Mouse (Mus musculus): ENCODE data around the gene Apool.

- no peak for TF ChIP-seq CTCF (IDR thresholded peaks at IDR 0.05; ENCODE audit: insufficient read depth, low read length)
- TF ChIP-seq POLR2A (IDR thresholded peaks at IDR 0.05; ENCODE audit: borderline replicate concordance, extremely low read depth, low read depth, low read length), result no peak
These were observed 95.5 kb downstream of the Apool start, which contains the start of gene Satl1 for GRCm38 (mm10) chrX:112406679-112407078.
